Mouse (Mus musculus): ENCODE measurements around the gene Ppp3r2.

Ppp3r2 gene

GRCm38 (mm10) chr4:49681812-49682211, at the start of gene Ppp3r2:
TSS of gene Ppp3r2 (minus strand) at chr4:49682024.
- no peak for DNase-seq (ENCODE audit: inconsistent age in 2 of 2, low spot score in 1 of 2)

- no peak for DNase-seq (ENCODE audit: inconsistent age in 2 of 2, low spot score in 1 of 2)
Measured at GRCm38 (mm10) chr4:49729326-49729725, 47.5 kb upstream of the Ppp3r2 start.

- no peak for DNase-seq (ENCODE audit: inconsistent age in 2 of 2, low spot score in 1 of 2)
Measured at GRCm38 (mm10) chr4:49723908-49724307, 42.1 kb upstream of the Ppp3r2 start.

- DNase-seq (ENCODE audit: inconsistent age in 2 of 2, low spot score in 1 of 2): no peak
Measured at GRCm38 (mm10) chr4:49691405-49692194, 9.8 kb upstream of the Ppp3r2 start.

GRCm38 (mm10) chr4:49688594-49689288, 6.9 kb upstream of the Ppp3r2 start:
- DNase-seq (ENCODE audit: inconsistent age in 2 of 2, low spot score in 1 of 2): peak; percentile 43 to 81

GRCm38 (mm10) chr4:49680171-49680875, 1.5 kb downstream of the Ppp3r2 start:
- DNase-seq (ENCODE audit: inconsistent age in 2 of 2, low spot score in 1 of 2): no peak

- no peak for DNase-seq (ENCODE audit: inconsistent age in 2 of 2, low spot score in 1 of 2)
Measured at GRCm38 (mm10) chr4:49676790-49677189, 5.0 kb downstream of the Ppp3r2 start.

- DNase-seq (ENCODE audit: inconsistent age in 2 of 2, low spot score in 1 of 2): no peak
Measured at GRCm38 (mm10) chr4:49676071-49676470, 5.8 kb downstream of the Ppp3r2 start.

GRCm38 (mm10) chr4:49664850-49665249, 17.0 kb downstream of the Ppp3r2 start:
- DNase-seq (ENCODE audit: inconsistent age in 2 of 2, low spot score in 1 of 2): no peak

- DNase-seq (ENCODE audit: inconsistent age in 2 of 2, low spot score in 1 of 2): no peak
Measured at GRCm38 (mm10) chr4:49662231-49662630, 19.6 kb downstream of the Ppp3r2 start.

- DNase-seq (ENCODE audit: inconsistent age in 2 of 2, low spot score in 1 of 2): no peak
Measured at GRCm38 (mm10) chr4:49661664-49662063, 20.2 kb downstream of the Ppp3r2 start.

GRCm38 (mm10) chr4:49659421-49659820, 22.4 kb downstream of the Ppp3r2 start:
- no peak for DNase-seq (ENCODE audit: inconsistent age in 2 of 2, low spot score in 1 of 2)

- DNase-seq (ENCODE audit: inconsistent age in 2 of 2, low spot score in 1 of 2): no peak
Measured at GRCm38 (mm10) chr4:49639913-49640312, 41.9 kb downstream of the Ppp3r2 start.

GRCm38 (mm10) chr4:49637821-49638220, 44.0 kb downstream of the Ppp3r2 start:
- no peak for DNase-seq (ENCODE audit: inconsistent age in 2 of 2, low spot score in 1 of 2)

GRCm38 (mm10) chr4:49632139-49632481, 49.7 kb downstream of the Ppp3r2 start:
- DNase-seq (ENCODE audit: inconsistent age in 2 of 2, low spot score in 1 of 2): no peak

- peak; percentile 96 to 99 for DNase-seq (ENCODE audit: inconsistent age in 2 of 2, low spot score in 1 of 2)
Measured at GRCm38 (mm10) chr4:49631319-49632138, 50.3 kb downstream of the Ppp3r2 start, which contains the start of gene Rnf20. TSS of gene Rnf20 (plus strand) at chr4:49632006.

- DNase-seq (ENCODE audit: inconsistent age in 2 of 2, low spot score in 1 of 2): no peak
Measured at GRCm38 (mm10) chr4:49628941-49629340, 52.9 kb downstream of the Ppp3r2 start.
